ENCODE assay signal across 8 mouse cellular contexts in genomic region chr4:126967864-126968821, GRCm38 (mm10). TPM values are rescaled to one million over a fixed set of nuclear protein-coding genes. Genes with fewer than 3 reads are reported as not detected.
A peak's percentile ranks its signal among the peaks of the same experiment; 100 is the strongest.
DNase-seq lines count a peak whose midpoint lies in the region; ATAC-seq lines count a peak whose summit lies in the region.

Gene Zmym4, minus strand, starts transcription at chr4:126968135.

- H3K36me3 ChIP-seq in hindbrain, embryonic 13.5 days: no peaks in the 10 kb centered on the region

- peak within 1 kb of the TSS; percentile 93 for H3K4me3 ChIP-seq in hindbrain, embryonic 13.5 days

- peak within 1 kb of the TSS; percentile 86 for H3K4me2 ChIP-seq in hindbrain, embryonic 13.5 days

- H3K4me1 ChIP-seq in hindbrain, embryonic 13.5 days (replicated peaks): peaks cover 10% of the 10 kb centered on the region

- no peaks in the 10 kb centered on the region for H3K9me3 ChIP-seq in hindbrain, embryonic 13.5 days

- H3K9ac ChIP-seq in hindbrain, embryonic 13.5 days: peak within 1 kb of the TSS; percentile 97

- peak; percentile 99 for ATAC-seq in hindbrain, embryonic 13.5 days (ENCODE audit: low FRiP score)

- peaks cover 7% of the 10 kb centered on the region for H3K27me3 ChIP-seq in hindbrain, embryonic 13.5 days

- H3K27ac ChIP-seq in hindbrain, embryonic 13.5 days: peak within 1 kb of the TSS; percentile 99

- WGBS in hindbrain, embryonic 13.5 days: 9% methylated on average over 33 of the region's 54 CpGs

- DNase-seq in Muller cell, postnatal 12 days (ENCODE audit: inconsistent ontology term): peak; percentile 99
- peak; percentile 95 for DNase-seq in cerebellum, adult 9-11 months
- peak; percentile 95 to 97 for DNase-seq in frontal cortex, postnatal 10 days (ENCODE audit: low spot score in 2 of 2)
- peak; percentile 80 for DNase-seq in layer of hippocampus, postnatal 25 days (ENCODE audit: extremely low spot score in 1 of 2, low spot score in 1 of 2)
- DNase-seq in lung, postnatal 25 days (ENCODE audit: low spot score): peak; percentile 94
- peak; percentile 98 for DNase-seq in retina, embryonic 14.5 days (ENCODE audit: low spot score)
- DNase-seq in thymus, postnatal 4 days: peak; percentile 94

RNA-seq across cellular contexts. Expression of gene Zmym4, which starts in this region (rescaled TPM):
- polyA plus RNA-seq in hindbrain, embryonic 13.5 days (2015; fragmentation: Nextera tagmentation; extraction: Ambion mirVana): 30.0 and 31.4 TPM in 2 replicates
- 10 to 100 TPM; 44.1 to 45.5 TPM for total RNA-seq in layer of hippocampus, postnatal 25 days (2021)

Comparison
In these comparisons a context has a peak if more than half of its experiments do, and no peak if none do; other contexts are left out.
1. Peak in every context shown above with its lines: DNase-seq, ATAC-seq, H3K4me3 ChIP-seq and H3K27ac ChIP-seq.